Comparison of ENCODE assay signal across 13 mouse cellular contexts in the genomic region with DNA sequence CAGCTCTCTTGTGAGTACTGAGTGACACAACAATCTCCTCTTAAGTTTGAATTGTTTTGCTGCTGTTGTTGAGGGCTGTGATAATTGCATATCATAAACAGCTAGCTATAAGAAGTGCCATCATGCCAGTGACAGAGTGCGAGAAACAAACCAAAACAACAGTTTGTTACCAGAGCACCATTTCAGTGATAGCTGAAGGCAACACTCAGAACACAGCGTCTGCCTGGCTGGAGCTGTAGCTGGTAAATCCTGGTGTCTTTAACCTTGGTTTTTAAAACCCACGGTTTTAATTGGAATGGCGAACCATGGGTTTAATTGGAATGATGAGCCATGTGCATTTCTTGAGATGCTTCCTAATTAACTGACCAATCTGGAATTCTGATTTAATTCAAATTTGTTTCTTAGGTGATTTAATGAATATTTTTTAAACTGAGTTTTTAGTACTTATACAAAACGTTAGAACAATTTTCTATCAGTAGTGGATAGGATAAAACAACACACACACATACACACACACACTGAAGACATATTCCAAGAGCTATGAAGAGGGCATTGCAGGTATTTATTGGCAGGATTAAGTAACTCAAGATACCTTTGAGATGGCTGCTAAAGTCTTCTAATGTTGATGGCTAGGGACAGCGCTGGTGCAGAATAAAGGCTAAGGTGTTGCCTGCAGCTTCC.
DNase-seq lines count a peak whose midpoint lies in the region; ATAC-seq lines count a peak whose summit lies in the region.
"Had no signal": no experiment of that assay in that cellular context is flagged by ENCODE, and none has a peak within 500 bp of the region (broad histone marks: within the 10 kb centered on the region; RNA-seq: fewer than 3 reads in every experiment).

No protein-coding gene starts in this region.

- intact Hi-C loops in gastrocnemius, postnatal 36 days (cut with DNase I), result no loop called here

- H3K27ac ChIP-seq in neural tube, embryonic 12.5 days, result no peak overlapping the region
- peak overlapping the region; percentile 84 for H3K27ac ChIP-seq in forebrain, embryonic 16.5 days (ENCODE audit: low read length)
- peak overlapping the region; percentile 68; the same call in 1 of the 2 replicates for H3K27ac ChIP-seq in midbrain, embryonic 14.5 days (replicated peaks; ENCODE audit: low read depth, low read length)
- H3K27ac ChIP-seq: embryonic facial prominence, embryonic 12.5 days; heart, embryonic 13.5 days had no signal

- H3K9me3 ChIP-seq in neural tube, embryonic 12.5 days, result no peaks in the 10 kb centered on the region
- no peaks in the 10 kb centered on the region for H3K9me3 ChIP-seq in forebrain, embryonic 16.5 days (ENCODE audit: control insufficient read depth, low read length)
- no peaks in the 10 kb centered on the region for H3K9me3 ChIP-seq in midbrain, embryonic 14.5 days (ENCODE audit: control insufficient read depth, low read length)
- H3K9me3 ChIP-seq: embryonic facial prominence, embryonic 12.5 days; heart, embryonic 13.5 days had no signal

- H3K4me2 ChIP-seq in neural tube, embryonic 12.5 days (replicated peaks), result no peak overlapping the region; the same call in 1 of the 2 replicates
- H3K4me2 ChIP-seq in forebrain, embryonic 16.5 days (ENCODE audit: low read length), result peak overlapping the region; percentile 19
- peak overlapping the region; percentile 36; the same call in 1 of the 2 replicates for H3K4me2 ChIP-seq in midbrain, embryonic 14.5 days (ENCODE audit: low read length)
- H3K4me2 ChIP-seq: embryonic facial prominence, embryonic 12.5 days; heart, embryonic 13.5 days; lung, embryonic 14.5 days had no signal

- ATAC-seq in neural tube, embryonic 12.5 days (ENCODE audit: low FRiP score, low read depth), result peak; percentile 41; the same call in 1 of the 2 replicates
- ATAC-seq in forebrain, embryonic 16.5 days, result peak; percentile 53
- peak; percentile 31; the same call in 1 of the 2 replicates for ATAC-seq in midbrain, embryonic 14.5 days (ENCODE audit: low FRiP score, low TSS enrichment)
- no peak for ATAC-seq in frontal cortex, adult (ENCODE audit: low TSS enrichment)

- peaks cover 4% of the 10 kb centered on the region; the same call in 1 of the 2 replicates for H3K4me1 ChIP-seq in neural tube, embryonic 12.5 days
- H3K4me1 ChIP-seq in forebrain, embryonic 16.5 days (replicated peaks; ENCODE audit: control insufficient read depth, insufficient read depth, low read length), result peaks cover 15% of the 10 kb centered on the region
- H3K4me1 ChIP-seq in midbrain, embryonic 14.5 days (ENCODE audit: control insufficient read depth, insufficient read depth, low read length), result peaks cover 3% of the 10 kb centered on the region; the same call in 1 of the 2 replicates
- H3K4me1 ChIP-seq: embryonic facial prominence, embryonic 12.5 days had no signal

- no peak overlapping the region for H3K4me3 ChIP-seq in neural tube, embryonic 12.5 days
- 0 out of 2 replicates have a peak overlapping the region, but pooled peaks have one; percentile 9 for H3K4me3 ChIP-seq in forebrain, embryonic 16.5 days (replicated peaks; ENCODE audit: low read length)
- no peak overlapping the region for H3K4me3 ChIP-seq in midbrain, embryonic 14.5 days (replicated peaks; ENCODE audit: low read depth, low read length)
- H3K4me3 ChIP-seq: embryonic facial prominence, embryonic 12.5 days; heart, embryonic 13.5 days had no signal

- H3K9ac ChIP-seq in neural tube, embryonic 12.5 days, result no peak overlapping the region
- no peak overlapping the region for H3K9ac ChIP-seq in forebrain, embryonic 16.5 days (replicated peaks; ENCODE audit: low read depth, low read length)
- H3K9ac ChIP-seq in midbrain, embryonic 14.5 days (replicated peaks; ENCODE audit: low read length), result no peak overlapping the region
- H3K9ac ChIP-seq: embryonic facial prominence, embryonic 12.5 days; heart, embryonic 13.5 days; lung, embryonic 14.5 days had no signal

- no peaks in the 10 kb centered on the region for H3K36me3 ChIP-seq in neural tube, embryonic 12.5 days
- H3K36me3 ChIP-seq in forebrain, embryonic 16.5 days (ENCODE audit: control insufficient read depth, insufficient read depth), result no peaks in the 10 kb centered on the region
- no peaks in the 10 kb centered on the region for H3K36me3 ChIP-seq in midbrain, embryonic 14.5 days (ENCODE audit: control insufficient read depth, insufficient read depth, low read length)
- H3K36me3 ChIP-seq: embryonic facial prominence, embryonic 12.5 days; heart, embryonic 13.5 days had no signal

- no peaks in the 10 kb centered on the region for H3K27me3 ChIP-seq in neural tube, embryonic 12.5 days (replicated peaks)
- no peaks in the 10 kb centered on the region for H3K27me3 ChIP-seq in forebrain, embryonic 16.5 days (replicated peaks; ENCODE audit: control insufficient read depth, insufficient read depth, low read length)
- H3K27me3 ChIP-seq in midbrain, embryonic 14.5 days (ENCODE audit: control insufficient read depth, insufficient read depth, low read length), result no peaks in the 10 kb centered on the region
- H3K27me3 ChIP-seq: embryonic facial prominence, embryonic 12.5 days; heart, embryonic 13.5 days had no signal

- WGBS in neural tube, embryonic 12.5 days, result 79% methylated on average over 6 of the region's 6 CpGs
- WGBS in forebrain, embryonic 16.5 days, result 14% methylated on average over 6 of the region's 6 CpGs
- 80% methylated on average over 6 of the region's 6 CpGs for WGBS in midbrain, embryonic 14.5 days

- DNase-seq in neural tube, embryonic 10.5 days (ENCODE audit: extremely low spot score, low spot score), result no peak
- peak; percentile 8 for DNase-seq in midbrain, embryonic 14.5 days
- DNase-seq in testis, postnatal 14 days (ENCODE audit: low spot score), result no peak
- DNase-seq in gastrocnemius, postnatal 36 days, result no peak
- DNase-seq: gastrocnemius, postnatal 14 days; kidney, adult 8-10 months; lung, embryonic 14.5 days; thymus, adult 2 months had no signal
